Mouse (Mus musculus): ENCODE measurements around the gene Ap1g1.

Ap1g1 gene

DNA sequence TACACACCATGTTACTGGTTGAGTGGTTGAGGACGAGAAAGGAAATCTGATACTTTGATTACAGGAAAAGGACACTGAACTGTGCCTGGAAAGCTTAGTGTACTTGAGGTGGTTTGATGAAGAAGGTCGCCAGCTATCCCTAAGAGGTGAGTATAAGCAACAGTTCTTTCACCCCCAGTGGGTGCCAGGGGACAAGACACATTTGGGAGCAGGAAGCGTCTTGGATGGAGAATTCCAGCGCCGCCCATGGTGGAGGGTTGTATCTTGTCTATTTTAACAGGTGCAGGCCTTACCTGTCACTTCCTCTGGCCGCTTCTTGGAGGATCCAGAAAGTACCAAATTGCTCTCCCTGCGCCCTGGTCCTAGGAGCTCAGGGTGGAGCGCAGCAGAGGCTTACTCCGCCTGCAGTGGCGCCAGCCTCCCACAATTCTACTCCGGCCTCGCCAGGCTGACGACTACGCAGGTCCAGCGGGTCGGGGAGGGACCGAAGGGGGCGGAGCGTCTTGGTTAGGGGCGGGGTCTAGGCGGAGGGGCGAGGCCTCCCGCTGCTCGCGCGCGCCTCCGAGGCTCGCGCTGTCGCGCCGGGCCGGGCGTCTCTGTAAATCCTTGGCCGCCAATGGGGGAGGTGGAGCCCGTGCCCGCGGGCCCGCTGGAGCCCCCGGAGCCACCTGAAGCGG, 89.8 kb downstream of the Ap1g1 start, which contains the start of gene Phlpp2:
Gene Phlpp2, plus strand, starts transcription at position 540 of the 677 bp plus-strand sequence.
- 2% methylated on average over 42 of the region's 42 CpGs for WGBS

GRCm38 (mm10) chr8:109868680-109869361, 90.5 kb downstream of the Ap1g1 start:
- WGBS, result 1% methylated on average over 74 of the region's 78 CpGs

DNA sequence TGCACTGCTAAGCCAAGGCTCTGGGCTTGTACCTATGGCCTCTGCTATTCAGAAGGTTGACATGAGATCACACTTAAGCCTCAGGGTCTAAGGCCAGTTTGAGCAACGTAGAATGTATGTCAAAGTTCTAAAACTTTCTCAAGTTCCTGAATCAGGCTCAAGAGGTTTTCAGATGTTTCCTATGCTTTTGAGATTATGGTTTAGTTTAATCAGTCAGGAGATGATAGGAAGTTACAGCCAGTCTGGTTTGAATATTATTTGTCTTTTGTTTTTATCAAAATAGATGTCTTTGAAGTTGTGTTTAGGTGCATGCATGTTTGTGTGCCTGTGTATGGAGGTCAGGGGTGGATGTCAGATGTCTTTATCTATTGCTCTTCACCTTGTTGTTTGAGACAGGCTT, 92.7 kb downstream of the Ap1g1 start:
- 88% methylated on average over 1 of the region's 1 CpGs for WGBS

- 97% methylated on average over 3 of the region's 3 CpGs for WGBS
These were observed 95.4 kb downstream of the Ap1g1 start for GRCm38 (mm10) chr8:109873800-109874199.

DNA sequence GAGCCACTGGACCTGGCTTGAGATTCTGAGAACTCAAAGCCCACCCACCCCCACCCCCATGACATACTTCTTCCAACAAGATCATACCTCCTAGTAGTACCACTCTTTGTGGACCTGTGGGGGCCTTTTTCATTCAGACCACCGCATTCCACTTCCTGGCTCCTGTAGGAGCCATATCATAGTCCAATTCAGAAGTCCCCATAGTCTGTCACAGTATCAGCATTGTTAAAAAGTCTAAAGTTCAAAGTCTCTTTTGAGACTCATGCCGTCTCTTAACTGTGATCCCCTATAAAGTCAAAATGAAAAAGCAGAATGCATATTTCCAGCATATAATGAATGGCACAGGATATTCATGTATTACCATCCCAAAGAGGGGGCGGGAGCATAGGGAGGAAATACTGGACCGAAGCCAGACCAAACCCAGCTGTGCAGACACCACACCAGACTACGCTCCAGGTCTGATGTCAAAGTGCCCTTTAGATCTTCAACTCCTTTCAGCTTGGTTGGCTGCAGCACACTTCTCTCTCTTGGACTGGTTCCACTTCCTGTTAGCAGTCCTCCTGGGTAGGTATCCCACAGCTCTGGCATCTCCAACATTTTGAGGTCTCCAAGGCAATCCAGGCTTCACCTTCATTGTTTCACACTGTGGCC, 101.8 kb downstream of the Ap1g1 start:
- WGBS, result 80% methylated on average over 5 of the region's 5 CpGs

GRCm38 (mm10) chr8:109889211-109889610, 110.9 kb downstream of the Ap1g1 start:
- WGBS, result 93% methylated on average over 1 of the region's 1 CpGs

- 92% methylated on average over 3 of the region's 3 CpGs for WGBS
These were observed 112.6 kb downstream of the Ap1g1 start for GRCm38 (mm10) chr8:109890794-109891585.

DNA sequence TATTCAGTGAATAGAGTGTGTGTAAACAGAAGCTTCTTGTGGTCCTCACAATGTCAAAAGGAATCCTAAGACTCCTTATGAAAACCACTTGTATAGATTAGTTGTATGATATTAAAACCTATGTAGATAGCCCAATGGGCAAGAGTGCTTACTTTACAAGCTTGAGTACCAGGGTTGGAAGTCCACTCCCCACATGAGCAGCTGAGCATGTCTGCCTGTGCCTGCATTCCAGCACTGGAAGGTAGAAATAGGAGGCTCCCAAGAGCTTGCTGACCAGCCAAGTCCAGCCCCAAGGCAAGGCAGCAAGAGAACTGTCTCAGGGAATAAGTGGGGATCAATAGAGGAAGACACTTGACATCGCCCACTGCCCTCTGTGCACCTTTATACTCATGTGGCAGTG, 116.3 kb downstream of the Ap1g1 start:
- WGBS, result 96% methylated on average over 1 of the region's 1 CpGs

- 91% methylated on average over 12 of the region's 12 CpGs for WGBS
These were observed 117.0 kb downstream of the Ap1g1 start for GRCm38 (mm10) chr8:109895355-109895754.

GRCm38 (mm10) chr8:109903909-109904469, 125.6 kb downstream of the Ap1g1 start:
- 41% methylated on average over 10 of the region's 10 CpGs for WGBS

DNA sequence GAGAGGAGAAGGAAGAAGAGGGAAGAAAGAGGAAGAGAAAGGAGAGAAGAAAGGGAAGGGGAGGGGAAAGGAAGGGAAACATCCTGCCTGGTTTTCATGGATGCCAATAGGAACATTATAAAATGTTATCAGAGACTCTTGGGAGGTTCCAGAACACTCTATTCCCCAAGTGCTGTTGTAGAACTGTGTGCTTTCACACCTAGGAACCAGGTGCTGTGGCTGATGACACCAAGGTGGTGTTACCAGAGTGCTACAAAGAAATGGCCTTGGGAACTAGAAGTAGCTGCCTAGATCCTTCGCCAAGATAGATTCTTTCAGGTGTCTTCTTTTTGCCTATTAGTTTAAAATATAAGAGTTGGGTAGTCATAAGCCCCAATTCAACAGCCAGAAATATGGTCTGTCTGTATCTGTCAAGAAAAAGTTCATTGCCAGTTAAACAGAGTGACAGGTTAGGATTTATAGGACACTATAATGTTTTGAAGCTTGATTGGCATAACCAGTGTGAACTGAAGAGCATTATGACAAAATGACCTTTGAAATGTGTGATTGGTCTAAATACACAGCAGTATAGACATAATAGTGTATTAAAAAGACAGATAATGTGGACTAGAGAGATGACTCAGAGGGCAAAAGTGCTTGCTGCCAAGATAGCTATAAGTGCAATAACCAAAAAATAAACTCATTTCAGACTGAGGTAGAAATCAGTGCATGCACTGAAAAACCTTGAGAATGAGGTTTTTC, 126.7 kb downstream of the Ap1g1 start:
- WGBS, result 100% methylated on average over 1 of the region's 1 CpGs

- 49% methylated on average over 3 of the region's 3 CpGs for WGBS
These were observed 128.6 kb downstream of the Ap1g1 start for GRCm38 (mm10) chr8:109906907-109907306.

DNA sequence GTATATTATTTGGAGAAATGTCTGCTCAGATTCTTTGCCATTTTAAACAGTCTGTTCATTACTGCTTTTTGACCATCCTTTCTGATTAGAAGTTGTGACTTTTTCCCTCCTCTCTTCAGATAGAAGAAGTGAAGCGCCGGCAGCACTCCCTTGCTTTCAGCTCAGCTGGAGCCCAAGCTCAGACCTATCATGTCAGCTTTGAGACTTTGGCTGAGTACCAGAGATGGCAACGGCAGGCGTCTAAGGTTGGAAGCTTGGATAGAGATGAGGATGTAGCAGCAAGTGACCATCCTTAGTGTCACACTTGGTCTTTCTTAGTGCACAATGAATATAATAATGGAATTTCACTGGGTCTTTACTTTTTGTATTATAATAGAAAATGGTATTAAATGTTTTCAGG, 129.0 kb downstream of the Ap1g1 start:
- 57% methylated on average over 4 of the region's 4 CpGs for WGBS
